Mouse (Mus musculus): ENCODE measurements around the gene AU022252. TPM values are rescaled to one million over a fixed set of nuclear protein-coding genes. Genes with fewer than 3 reads are reported as not detected.

The AU022252 gene
- polyA plus RNA-seq, 1 experiment, result 14.7 TPM

DNA sequence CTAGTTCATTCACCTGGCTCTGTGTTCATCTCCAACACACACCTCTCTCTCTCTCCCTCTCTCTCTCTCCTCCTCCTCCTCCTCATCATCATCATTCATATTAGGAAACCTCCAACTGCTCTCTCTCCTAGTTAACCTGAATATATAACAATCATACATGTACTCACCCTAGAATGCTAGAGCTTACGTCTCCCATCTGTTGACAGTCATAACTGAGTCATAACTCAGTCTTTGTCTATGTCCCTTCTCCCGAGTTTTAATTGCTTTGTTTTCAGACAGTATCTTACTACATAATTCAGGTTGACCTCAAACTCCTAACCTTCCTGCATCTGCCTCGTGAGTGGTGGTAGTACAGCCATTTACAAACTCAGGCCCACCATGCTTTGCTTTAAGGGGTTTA, 41.2 kb downstream of the AU022252 start:
- Histone ChIP-seq H3K4me3 (replicated peaks) (no peak overlapping the region), H3K9me3 (no peaks in the 10 kb centered on the region), H3K36me3 (replicated peaks; ENCODE audit: low read length) (no peaks in the 10 kb centered on the region), H3K27me3 (replicated peaks) (peaks cover 32% of the 10 kb centered on the region), H3K4me1 (peaks cover 26% of the 10 kb centered on the region)
- TF ChIP-seq GATA1 (IDR thresholded peaks at IDR 0.05; ENCODE audit: borderline replicate concordance, low read length) (no peak), FLI1 (IDR thresholded peaks at IDR 0.05; ENCODE audit: low read length) (no peak)

- H3K36me3 ChIP-seq (replicated peaks; ENCODE audit: low read length), result no peaks in the 10 kb centered on the region
- H3K4me3 ChIP-seq (replicated peaks), result no peak overlapping the region
- H3K4me1 ChIP-seq, result peaks cover 19% of the 10 kb centered on the region
- no peaks in the 10 kb centered on the region for H3K9me3 ChIP-seq
- H3K27me3 ChIP-seq (replicated peaks), result peaks cover 37% of the 10 kb centered on the region
- TF ChIP-seq GATA1 (IDR thresholded peaks at IDR 0.05; ENCODE audit: borderline replicate concordance, low read length) (no peak), FLI1 (IDR thresholded peaks at IDR 0.05; ENCODE audit: low read length) (no peak)
Measured at GRCm38 (mm10) chr4:119190618-119191017, 41.9 kb downstream of the AU022252 start.

DNA sequence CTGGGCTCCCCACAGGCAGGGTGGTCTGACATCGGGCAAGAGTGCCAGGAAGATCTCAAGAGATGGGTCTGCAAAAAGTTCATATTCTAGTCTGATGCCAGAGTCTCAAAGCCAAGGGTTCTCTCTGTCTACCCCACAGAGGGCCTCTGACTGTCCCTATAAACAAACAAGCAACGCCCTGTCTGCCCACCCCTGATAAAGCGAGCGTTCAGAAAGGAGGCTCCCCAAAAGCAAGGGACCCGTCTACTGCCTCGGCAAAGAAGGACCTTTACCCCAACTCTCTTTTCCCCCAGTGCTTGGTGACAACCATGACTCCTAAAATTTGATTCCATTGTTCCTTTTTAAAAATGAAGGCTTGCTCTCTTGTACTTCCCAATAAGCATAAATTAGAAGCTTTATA, 42.6 kb downstream of the AU022252 start, which contains the start of gene Ermap:
Gene Ermap, minus strand, starts transcription at position 148 of the 400 bp plus-strand sequence.
- H3K4me1 ChIP-seq, result peaks cover 17% of the 10 kb centered on the region
- H3K4me3 ChIP-seq (replicated peaks), result no peak within 1 kb of the TSS
- TF ChIP-seq FLI1 (IDR thresholded peaks at IDR 0.05; ENCODE audit: low read length), result no peak
- TF ChIP-seq GATA1 (IDR thresholded peaks at IDR 0.05; ENCODE audit: borderline replicate concordance, low read length), result no peak
- no peaks in the 10 kb centered on the region for H3K36me3 ChIP-seq (replicated peaks; ENCODE audit: low read length)
- peaks cover 40% of the 10 kb centered on the region for H3K27me3 ChIP-seq (replicated peaks)
- H3K9me3 ChIP-seq, result no peaks in the 10 kb centered on the region

DNA sequence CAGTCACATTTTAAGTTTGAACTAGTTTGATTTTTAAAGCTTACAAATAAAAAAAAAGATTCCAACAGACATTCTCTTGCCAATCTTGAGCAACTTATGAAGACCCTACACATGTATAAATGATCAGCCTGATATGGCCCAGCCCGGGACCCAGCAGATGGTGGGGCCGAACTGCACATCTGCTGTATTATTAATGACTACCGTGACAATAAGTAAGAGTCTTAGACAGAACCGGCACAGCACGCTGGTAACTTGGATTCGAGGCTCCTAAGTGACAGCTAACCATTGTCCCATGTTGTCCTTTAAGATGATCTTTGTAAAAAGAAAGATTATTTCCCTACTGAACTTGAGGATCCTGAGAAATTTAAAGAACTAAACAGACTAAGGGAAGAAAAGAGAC, 43.1 kb downstream of the AU022252 start:
- Histone ChIP-seq H3K4me1 (peaks cover 12% of the 10 kb centered on the region), H3K36me3 (replicated peaks; ENCODE audit: low read length) (no peaks in the 10 kb centered on the region), H3K27me3 (replicated peaks) (peaks cover 43% of the 10 kb centered on the region), H3K4me3 (replicated peaks) (no peak overlapping the region), H3K9me3 (no peaks in the 10 kb centered on the region)
- TF ChIP-seq GATA1 (IDR thresholded peaks at IDR 0.05; ENCODE audit: borderline replicate concordance, low read length) (no peak), FLI1 (IDR thresholded peaks at IDR 0.05; ENCODE audit: low read length) (no peak)

GRCm38 (mm10) chr4:119188060-119188785, 44.3 kb downstream of the AU022252 start:
- no peak for TF ChIP-seq GATA1 (IDR thresholded peaks at IDR 0.05; ENCODE audit: borderline replicate concordance, low read length)
- no peak for TF ChIP-seq FLI1 (IDR thresholded peaks at IDR 0.05; ENCODE audit: low read length)
- Histone ChIP-seq H3K4me1 (peaks cover 14% of the 10 kb centered on the region), H3K4me3 (replicated peaks) (no peak overlapping the region), H3K9me3 (no peaks in the 10 kb centered on the region), H3K36me3 (replicated peaks; ENCODE audit: low read length) (no peaks in the 10 kb centered on the region), H3K27me3 (replicated peaks) (peaks cover 44% of the 10 kb centered on the region)

DNA sequence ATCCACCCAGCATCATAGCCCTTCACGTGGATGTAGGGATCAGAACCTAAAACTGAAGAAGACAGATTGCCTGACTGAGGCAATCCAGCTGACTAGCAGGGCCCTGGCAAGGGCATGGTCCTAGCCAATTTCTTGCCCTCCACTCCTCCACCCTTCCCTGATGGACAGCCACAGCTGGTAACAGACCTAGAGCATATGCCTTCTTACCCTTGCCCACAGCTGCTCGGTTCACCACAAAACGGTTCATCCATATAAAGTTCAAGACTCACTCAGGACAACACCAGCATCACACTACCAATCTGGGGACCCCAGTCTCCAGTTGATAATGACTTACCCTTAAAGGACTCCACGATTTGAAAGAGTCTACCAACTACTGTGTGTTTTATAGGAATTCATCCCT, 46.7 kb downstream of the AU022252 start:
- H3K4me3 ChIP-seq (replicated peaks), result no peak overlapping the region
- peaks cover 58% of the 10 kb centered on the region for H3K27me3 ChIP-seq (replicated peaks)
- H3K4me1 ChIP-seq, result peaks cover 27% of the 10 kb centered on the region
- TF ChIP-seq FLI1 (IDR thresholded peaks at IDR 0.05; ENCODE audit: low read length), result no peak
- TF ChIP-seq GATA1 (IDR thresholded peaks at IDR 0.05; ENCODE audit: borderline replicate concordance, low read length), result no peak
- H3K9me3 ChIP-seq, result no peaks in the 10 kb centered on the region
- no peaks in the 10 kb centered on the region for H3K36me3 ChIP-seq (replicated peaks; ENCODE audit: low read length)

DNA sequence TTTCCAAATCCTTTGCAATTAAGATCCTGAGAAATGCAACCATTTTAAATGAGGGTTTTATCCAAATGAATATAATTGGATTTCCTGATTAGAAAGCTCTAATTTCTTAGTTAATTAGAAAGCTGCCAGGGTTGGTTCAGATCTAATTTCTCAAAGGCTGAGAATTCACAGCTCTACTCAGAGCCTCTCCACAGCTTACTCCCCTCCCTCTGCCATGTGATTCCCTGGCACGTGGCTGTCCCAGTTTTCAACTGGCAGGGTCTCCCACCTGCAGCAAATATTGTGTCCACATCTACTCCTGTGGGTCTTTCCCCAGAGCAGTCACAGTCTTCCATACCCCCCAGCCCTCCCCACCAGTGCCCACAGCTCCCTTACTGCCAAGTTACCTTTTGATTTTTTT, 49.0 kb downstream of the AU022252 start:
- H3K9me3 ChIP-seq, result no peaks in the 10 kb centered on the region
- peaks cover 37% of the 10 kb centered on the region for H3K4me1 ChIP-seq
- no peak overlapping the region for H3K4me3 ChIP-seq (replicated peaks)
- peaks cover 55% of the 10 kb centered on the region for H3K27me3 ChIP-seq (replicated peaks)
- no peaks in the 10 kb centered on the region for H3K36me3 ChIP-seq (replicated peaks; ENCODE audit: low read length)
- TF ChIP-seq FLI1 (IDR thresholded peaks at IDR 0.05; ENCODE audit: low read length), result no peak
- TF ChIP-seq GATA1 (IDR thresholded peaks at IDR 0.05; ENCODE audit: borderline replicate concordance, low read length), result no peak

DNA sequence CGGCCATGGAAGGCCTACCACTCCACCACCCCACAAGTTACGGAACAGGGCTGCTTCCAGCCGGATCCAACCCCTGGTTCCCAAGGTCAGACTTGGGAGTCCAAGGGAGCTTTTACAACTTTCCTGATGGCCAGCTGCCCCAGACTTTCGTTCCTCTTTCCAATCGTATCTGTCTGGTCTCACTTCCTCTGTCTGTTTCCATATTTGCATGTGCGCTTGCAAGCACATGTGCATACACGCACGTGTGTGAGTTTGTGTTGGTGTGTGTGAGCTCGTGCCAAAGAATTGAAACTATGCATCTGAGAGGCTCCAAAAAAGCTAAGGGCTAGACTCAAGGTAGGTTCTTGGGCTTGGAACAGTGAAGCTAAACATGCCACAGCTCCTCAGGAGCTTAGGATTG, 51.1 kb downstream of the AU022252 start:
- H3K4me3 ChIP-seq (replicated peaks), result no peak overlapping the region
- TF ChIP-seq FLI1 (IDR thresholded peaks at IDR 0.05; ENCODE audit: low read length) (no peak), GATA1 (IDR thresholded peaks at IDR 0.05; ENCODE audit: borderline replicate concordance, low read length) (no peak)
- H3K4me1 ChIP-seq, result peaks cover 37% of the 10 kb centered on the region
- no peaks in the 10 kb centered on the region for H3K9me3 ChIP-seq
- peaks cover 47% of the 10 kb centered on the region for H3K27me3 ChIP-seq (replicated peaks)
- H3K36me3 ChIP-seq (replicated peaks; ENCODE audit: low read length), result no peaks in the 10 kb centered on the region

DNA sequence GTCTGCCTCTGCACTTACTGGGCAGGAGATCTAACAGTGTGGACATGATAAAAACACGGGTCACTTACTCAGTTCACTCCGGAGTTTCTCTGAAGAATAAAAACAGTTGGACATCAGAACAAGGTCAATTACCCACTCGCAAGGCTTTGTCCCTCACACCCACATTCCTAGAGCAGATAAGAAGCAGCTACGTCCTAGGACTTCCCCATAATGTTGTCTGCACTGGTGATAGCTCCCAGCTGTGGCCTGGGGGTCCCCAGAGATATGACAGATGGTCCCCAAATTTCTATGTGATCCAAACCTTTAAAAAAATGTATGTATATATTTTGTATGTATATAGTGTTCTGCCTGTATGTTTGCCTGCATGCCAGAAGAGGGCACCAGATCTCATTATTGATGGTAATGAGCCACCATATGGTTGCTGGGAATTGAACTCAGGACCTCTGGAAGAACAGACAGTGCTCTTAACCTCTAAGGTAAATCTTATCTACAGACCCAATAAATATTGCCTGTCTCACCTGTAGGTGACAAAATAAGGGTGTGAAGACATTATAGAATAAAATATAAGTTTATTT, 52.3 kb downstream of the AU022252 start:
- TF ChIP-seq GATA1 (IDR thresholded peaks at IDR 0.05; ENCODE audit: borderline replicate concordance, low read length) (no peak), FLI1 (IDR thresholded peaks at IDR 0.05; ENCODE audit: low read length) (no peak)
- H3K36me3 ChIP-seq (replicated peaks; ENCODE audit: low read length), result no peaks in the 10 kb centered on the region
- peaks cover 39% of the 10 kb centered on the region for H3K27me3 ChIP-seq (replicated peaks)
- no peak overlapping the region for H3K4me3 ChIP-seq (replicated peaks)
- no peaks in the 10 kb centered on the region for H3K9me3 ChIP-seq
- H3K4me1 ChIP-seq, result peaks cover 37% of the 10 kb centered on the region

DNA sequence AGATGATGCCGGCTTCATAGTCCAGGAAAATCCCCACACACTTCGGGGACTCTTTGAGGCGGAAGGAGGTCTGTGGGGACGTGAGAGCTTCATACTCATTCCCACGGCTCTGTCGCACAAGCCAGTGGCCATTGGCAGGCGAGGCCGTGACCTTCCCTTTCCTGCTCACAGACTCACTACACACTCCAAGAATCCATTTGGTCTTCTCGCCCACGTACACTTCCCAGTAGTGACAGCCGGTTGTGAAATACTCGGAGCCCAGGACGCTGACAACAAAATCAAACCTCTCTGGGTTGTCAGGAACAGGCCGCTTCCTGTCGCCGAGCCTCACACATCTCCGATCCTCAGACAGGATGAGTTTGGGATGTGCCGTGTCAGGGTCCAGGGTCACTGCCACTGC, 54.2 kb downstream of the AU022252 start:
- no peak for TF ChIP-seq GATA1 (IDR thresholded peaks at IDR 0.05; ENCODE audit: borderline replicate concordance, low read length)
- TF ChIP-seq FLI1 (IDR thresholded peaks at IDR 0.05; ENCODE audit: low read length), result no peak
- H3K27me3 ChIP-seq (replicated peaks), result peaks cover 28% of the 10 kb centered on the region
- no peaks in the 10 kb centered on the region for H3K9me3 ChIP-seq
- no peak overlapping the region for H3K4me3 ChIP-seq (replicated peaks)
- peaks cover 38% of the 10 kb centered on the region for H3K4me1 ChIP-seq
- no peaks in the 10 kb centered on the region for H3K36me3 ChIP-seq (replicated peaks; ENCODE audit: low read length)
